Mouse (Mus musculus) heart, embryonic 12.5 days (tissue): ENCODE results near the gene Slc25a3. TPM values are rescaled to one million over a fixed set of nuclear protein-coding genes. Genes with fewer than 3 reads are reported as not detected.
A peak's percentile ranks its signal among the peaks of the same experiment; 100 is the strongest.

Experiments used
- ATAC-seq: fragments of 200-750 bp; cut with Nextera tagmentation; 2 replicates; pipeline ENCODE4 v1.8.0; 2017; ENCODE audit warnings: moderate TSS enrichment, moderate library complexity; ENCODE audit not compliant: insufficient number of reproducible peaks, low FRiP score
- H3K27ac ChIP-seq: fragments of 300-500 bp; sonication (generic); 2 replicates; pipeline ENCODE4 v1.5.1; 2016; ENCODE audit warnings: mild to moderate bottlenecking, moderate library complexity; ENCODE audit not compliant: poor library complexity, severe bottlenecking
- H3K27me3 ChIP-seq: fragments of 300-500 bp; sonication (generic); replicated peaks from 2 replicates; pipeline ENCODE4 v1.6.1; 2016; ENCODE audit warnings: mild to moderate bottlenecking, moderate library complexity
- H3K36me3 ChIP-seq: fragments of 300-500 bp; sonication (generic); 2 replicates; pipeline ENCODE4 v1.6.1; 2016; ENCODE audit warnings: mild to moderate bottlenecking, moderate library complexity
- H3K4me1 ChIP-seq: fragments of 300-500 bp; sonication (generic); replicated peaks from 2 replicates; pipeline ENCODE4 v1.6.1; 2016; ENCODE audit warnings: mild to moderate bottlenecking
- H3K4me2 ChIP-seq: fragments of 300-500 bp; sonication (generic); 2 replicates; pipeline ENCODE4 v1.6.1; 2016; ENCODE audit warnings: mild to moderate bottlenecking, moderate library complexity
- H3K4me3 ChIP-seq: fragments of 300-500 bp; sonication (generic); 2 replicates; pipeline ENCODE4 v1.5.1; 2016; ENCODE audit warnings: mild to moderate bottlenecking
- H3K9ac ChIP-seq: fragments of 300-500 bp; sonication (generic); 2 replicates; pipeline ENCODE4 v1.6.1; 2016; ENCODE audit warnings: mild to moderate bottlenecking, moderate library complexity
- H3K9me3 ChIP-seq: fragments of 300-500 bp; sonication (generic); replicated peaks from 2 replicates; pipeline ENCODE4 v1.6.1; 2016; ENCODE audit warnings: mild to moderate bottlenecking, moderate library complexity
- WGBS: fragments of 180-500 bp; shearing (Covaris S2); methylation state at CpG from one replicate; pipeline ENCODE4 v1.1.7; 2016; 5-methylcytosine and 5-hydroxymethylcytosine counted together
- polyA plus RNA-seq: library from polyadenylated mRNA; unstranded; fragments of >200 nt; fragmentation: Nextera tagmentation; extraction: Ambion mirVana; gene quantifications from 2 replicates; pipeline ENCODE4 v1.2.1, GENCODE M21; 2016

The Slc25a3 gene
- polyA plus RNA-seq, 1 experiment from 2014 or later = 782 TPM

- H3K4me2 ChIP-seq = no peak overlapping the region
- H3K9me3 ChIP-seq = no peaks in the 10 kb centered on the region
- no peak overlapping the region for H3K4me3 ChIP-seq
- no peak overlapping the region for H3K27ac ChIP-seq
- H3K4me1 ChIP-seq = peaks cover 27% of the 10 kb centered on the region
- WGBS = 82% methylated on average over 3 of the region's 3 CpGs
- ATAC-seq = no peak
- no peak overlapping the region for H3K9ac ChIP-seq
- H3K36me3 ChIP-seq = peaks cover 56% of the 10 kb centered on the region
- H3K27me3 ChIP-seq = no peaks in the 10 kb centered on the region
Observed at GRCm38 (mm10) chr10:91164491-91164890, 40.6 kb upstream of the Slc25a3 start.

- Histone ChIP-seq H3K4me2 (no peak overlapping the region), H3K4me1 (peaks cover 11% of the 10 kb centered on the region), H3K9me3 (no peaks in the 10 kb centered on the region), H3K36me3 (peaks cover 68% of the 10 kb centered on the region), H3K4me3 (no peak overlapping the region), H3K9ac (no peak overlapping the region), H3K27me3 (no peaks in the 10 kb centered on the region), H3K27ac (no peak overlapping the region)
- WGBS = 86% methylated on average over 15 of the region's 15 CpGs
- no peak for ATAC-seq
Observed at GRCm38 (mm10) chr10:91162511-91163163, 38.8 kb upstream of the Slc25a3 start.

- no peaks in the 10 kb centered on the region for H3K27me3 ChIP-seq
- H3K9ac ChIP-seq = no peak overlapping the region
- H3K4me2 ChIP-seq = no peak overlapping the region
- no peak overlapping the region for H3K4me3 ChIP-seq
- no peak overlapping the region for H3K27ac ChIP-seq
- peaks cover 71% of the 10 kb centered on the region for H3K36me3 ChIP-seq
- H3K9me3 ChIP-seq = no peaks in the 10 kb centered on the region
- 58% methylated on average over 11 of the region's 11 CpGs for WGBS
- peaks cover 5% of the 10 kb centered on the region for H3K4me1 ChIP-seq
- no peak for ATAC-seq
Observed at GRCm38 (mm10) chr10:91162077-91162476, 38.2 kb upstream of the Slc25a3 start.

GRCm38 (mm10) chr10:91161006-91161405 is 37.1 kb upstream of the Slc25a3 start:
- peaks cover 80% of the 10 kb centered on the region for H3K36me3 ChIP-seq

GRCm38 (mm10) chr10:91158442-91158841 is 34.6 kb upstream of the Slc25a3 start:
- Histone ChIP-seq H3K27ac (no peak overlapping the region), H3K4me1 (0 out of 2 replicates have a peak, but pooled peaks cover 3% of the 10 kb centered on the region)
- WGBS = 76% methylated on average over 8 of the region's 8 CpGs

More at GRCm38 (mm10) chr10:91161006-91161405, 37.1 kb upstream of the Slc25a3 start:
- no peaks in the 10 kb centered on the region for H3K9me3 ChIP-seq
- no peak overlapping the region for H3K27ac ChIP-seq
- no peak overlapping the region for H3K4me2 ChIP-seq
- no peaks in the 10 kb centered on the region for H3K4me1 ChIP-seq
- WGBS = 95% methylated on average over 5 of the region's 5 CpGs
- no peak for ATAC-seq
- no peaks in the 10 kb centered on the region for H3K27me3 ChIP-seq
- H3K4me3 ChIP-seq = no peak overlapping the region
- no peak overlapping the region for H3K9ac ChIP-seq

GRCm38 (mm10) chr10:91156338-91156737 is 32.5 kb upstream of the Slc25a3 start:
- Histone ChIP-seq H3K4me1 (0 out of 2 replicates have a peak, but pooled peaks cover 3% of the 10 kb centered on the region), H3K4me3 (no peak overlapping the region), H3K36me3 (peaks cover 82% of the 10 kb centered on the region), H3K27ac (no peak overlapping the region), H3K4me2 (no peak overlapping the region), H3K9ac (no peak overlapping the region), H3K27me3 (no peaks in the 10 kb centered on the region), H3K9me3 (no peaks in the 10 kb centered on the region)
- peak; percentile 42; the same call in 1 of the 2 replicates for ATAC-seq
- WGBS = 69% methylated on average over 6 of the region's 6 CpGs

More at GRCm38 (mm10) chr10:91158442-91158841, 34.6 kb upstream of the Slc25a3 start:
- H3K36me3 ChIP-seq = peaks cover 86% of the 10 kb centered on the region
- H3K4me3 ChIP-seq = no peak overlapping the region
- H3K9me3 ChIP-seq = no peaks in the 10 kb centered on the region
- ATAC-seq = no peak
- H3K4me2 ChIP-seq = no peak overlapping the region
- H3K27me3 ChIP-seq = no peaks in the 10 kb centered on the region
- H3K9ac ChIP-seq = no peak overlapping the region

- Histone ChIP-seq H3K9me3 (no peaks in the 10 kb centered on the region), H3K36me3 (peaks cover 88% of the 10 kb centered on the region), H3K9ac (no peak overlapping the region), H3K4me3 (no peak overlapping the region), H3K4me2 (no peak overlapping the region), H3K4me1 (0 out of 2 replicates have a peak, but pooled peaks cover 3% of the 10 kb centered on the region), H3K27ac (no peak overlapping the region), H3K27me3 (no peaks in the 10 kb centered on the region)
- ATAC-seq = no peak
- WGBS = 90% methylated on average over 10 of the region's 10 CpGs
Observed at GRCm38 (mm10) chr10:91153894-91154503, 30.1 kb upstream of the Slc25a3 start.

- H3K4me1 ChIP-seq = no peaks in the 10 kb centered on the region
- H3K27ac ChIP-seq = no peak overlapping the region
- no peak overlapping the region for H3K9ac ChIP-seq
- H3K9me3 ChIP-seq = no peaks in the 10 kb centered on the region
- WGBS = 97% methylated on average over 7 of the region's 7 CpGs
- ATAC-seq = no peak
- H3K4me3 ChIP-seq = no peak overlapping the region
- H3K27me3 ChIP-seq = no peaks in the 10 kb centered on the region
- H3K36me3 ChIP-seq = peaks cover 46% of the 10 kb centered on the region
- no peak overlapping the region for H3K4me2 ChIP-seq
Observed at GRCm38 (mm10) chr10:91145413-91145812, 21.6 kb upstream of the Slc25a3 start.

- H3K36me3 ChIP-seq = peaks cover 29% of the 10 kb centered on the region
- WGBS = 68% methylated on average over 18 of the region's 18 CpGs
- no peak overlapping the region for H3K4me3 ChIP-seq
- no peaks in the 10 kb centered on the region for H3K27me3 ChIP-seq
- no peak overlapping the region for H3K4me2 ChIP-seq
- no peak for ATAC-seq
- no peak overlapping the region for H3K27ac ChIP-seq
- peaks cover 11% of the 10 kb centered on the region for H3K4me1 ChIP-seq
- no peak overlapping the region for H3K9ac ChIP-seq
- H3K9me3 ChIP-seq = no peaks in the 10 kb centered on the region
Observed at GRCm38 (mm10) chr10:91143313-91144230, 19.7 kb upstream of the Slc25a3 start.

GRCm38 (mm10) chr10:91142654-91143191 is 18.9 kb upstream of the Slc25a3 start:
- Histone ChIP-seq H3K4me3 (no peak overlapping the region), H3K27ac (no peak overlapping the region), H3K9ac (no peak overlapping the region), H3K4me1 (peaks cover 14% of the 10 kb centered on the region), H3K4me2 (no peak overlapping the region), H3K9me3 (no peaks in the 10 kb centered on the region), H3K27me3 (no peaks in the 10 kb centered on the region), H3K36me3 (peaks cover 26% of the 10 kb centered on the region)
- WGBS = 70% methylated on average over 10 of the region's 10 CpGs
- ATAC-seq = no peak

- Histone ChIP-seq H3K4me2 (no peak overlapping the region), H3K9me3 (no peaks in the 10 kb centered on the region), H3K36me3 (peaks cover 17% of the 10 kb centered on the region), H3K4me1 (peaks cover 14% of the 10 kb centered on the region), H3K9ac (no peak overlapping the region), H3K27me3 (no peaks in the 10 kb centered on the region), H3K27ac (no peak overlapping the region), H3K4me3 (no peak overlapping the region)
- WGBS = 27% methylated on average over 2 of the region's 2 CpGs
- no peak for ATAC-seq
Observed at GRCm38 (mm10) chr10:91141564-91141963, 17.7 kb upstream of the Slc25a3 start.
